Mouse (Mus musculus) embryo, embryonic 11.5 days (tissue): ENCODE data around the gene Kcnn1.

Experiments
- DNase-seq: peaks from one replicate; pipeline ENCODE4 v3.0.0-alpha.2; 2012; ENCODE audit warnings: low read depth, low spot score

Gene Kcnn1

DNA sequence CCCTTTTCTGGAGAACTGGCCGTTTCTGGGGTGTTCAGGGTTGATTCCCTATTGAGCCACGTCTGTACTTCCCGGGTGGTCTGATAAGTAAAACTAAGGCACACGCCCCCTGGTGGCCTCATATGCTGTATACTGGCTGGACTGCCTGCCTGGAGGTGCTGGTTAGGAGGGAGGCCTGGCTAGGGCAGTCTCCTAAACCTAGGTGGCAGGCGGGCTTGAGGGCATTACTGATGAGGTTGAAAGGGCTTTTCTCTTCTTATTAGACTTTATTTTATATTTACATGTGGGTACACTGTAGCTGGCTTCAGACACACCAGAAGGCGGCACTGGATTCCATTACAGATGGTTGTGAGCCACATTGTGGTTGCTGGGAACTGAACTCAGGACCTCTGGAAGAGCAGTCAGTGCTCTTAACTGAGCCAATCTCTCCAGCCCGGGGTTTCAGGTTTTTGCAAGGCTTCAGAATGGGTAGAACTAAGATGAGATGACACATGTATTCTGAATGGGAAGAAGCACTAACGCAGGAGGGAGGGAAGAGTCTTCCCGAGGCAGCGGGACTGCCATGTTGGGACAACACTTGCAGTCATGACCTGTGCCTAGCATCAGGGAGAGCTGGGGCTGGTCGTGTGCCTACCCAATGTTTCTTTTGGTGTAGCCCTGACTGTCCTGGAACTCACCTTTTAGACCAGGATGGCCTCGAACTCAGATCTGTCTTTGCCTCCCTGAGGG lies 30.8 kb upstream of the Kcnn1 start:
- no peak for DNase-seq

DNA sequence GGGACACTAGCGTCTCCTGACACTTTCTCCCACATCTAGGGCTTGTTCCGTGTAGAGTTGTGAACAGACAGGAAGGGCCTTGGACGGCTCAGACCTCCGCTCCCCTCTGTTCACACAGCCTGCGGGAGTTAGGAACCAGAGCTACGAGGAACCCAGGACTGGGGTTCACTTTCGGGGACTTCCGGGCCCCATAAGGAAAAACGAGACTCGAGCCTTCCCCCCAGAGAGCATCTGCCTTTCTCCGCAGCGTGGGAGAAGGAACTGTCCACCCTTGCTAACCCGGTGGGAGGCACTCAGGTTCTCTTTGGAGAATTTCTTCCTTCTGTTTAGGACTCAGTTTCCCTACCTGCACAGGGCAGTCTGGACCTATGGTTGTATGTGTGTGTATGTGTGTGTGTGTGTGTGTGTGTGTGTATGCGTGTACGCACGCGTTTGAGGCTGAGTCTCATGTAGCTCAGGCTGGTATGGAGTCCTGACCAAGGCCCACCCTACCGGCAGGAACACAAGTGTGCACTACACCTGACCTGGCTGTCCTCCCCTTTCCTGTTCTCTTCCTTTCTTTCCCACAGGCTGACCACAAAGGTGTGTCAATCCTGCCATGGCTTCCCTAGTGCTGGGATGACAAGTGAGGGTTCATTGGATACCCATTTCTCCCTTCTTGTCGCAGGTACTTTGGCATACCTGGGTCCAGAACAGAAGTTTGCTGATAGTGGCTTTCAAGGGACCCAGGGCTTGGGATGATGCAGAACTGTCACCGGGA lies 30.0 kb upstream of the Kcnn1 start:
- DNase-seq, result no peak

DNA sequence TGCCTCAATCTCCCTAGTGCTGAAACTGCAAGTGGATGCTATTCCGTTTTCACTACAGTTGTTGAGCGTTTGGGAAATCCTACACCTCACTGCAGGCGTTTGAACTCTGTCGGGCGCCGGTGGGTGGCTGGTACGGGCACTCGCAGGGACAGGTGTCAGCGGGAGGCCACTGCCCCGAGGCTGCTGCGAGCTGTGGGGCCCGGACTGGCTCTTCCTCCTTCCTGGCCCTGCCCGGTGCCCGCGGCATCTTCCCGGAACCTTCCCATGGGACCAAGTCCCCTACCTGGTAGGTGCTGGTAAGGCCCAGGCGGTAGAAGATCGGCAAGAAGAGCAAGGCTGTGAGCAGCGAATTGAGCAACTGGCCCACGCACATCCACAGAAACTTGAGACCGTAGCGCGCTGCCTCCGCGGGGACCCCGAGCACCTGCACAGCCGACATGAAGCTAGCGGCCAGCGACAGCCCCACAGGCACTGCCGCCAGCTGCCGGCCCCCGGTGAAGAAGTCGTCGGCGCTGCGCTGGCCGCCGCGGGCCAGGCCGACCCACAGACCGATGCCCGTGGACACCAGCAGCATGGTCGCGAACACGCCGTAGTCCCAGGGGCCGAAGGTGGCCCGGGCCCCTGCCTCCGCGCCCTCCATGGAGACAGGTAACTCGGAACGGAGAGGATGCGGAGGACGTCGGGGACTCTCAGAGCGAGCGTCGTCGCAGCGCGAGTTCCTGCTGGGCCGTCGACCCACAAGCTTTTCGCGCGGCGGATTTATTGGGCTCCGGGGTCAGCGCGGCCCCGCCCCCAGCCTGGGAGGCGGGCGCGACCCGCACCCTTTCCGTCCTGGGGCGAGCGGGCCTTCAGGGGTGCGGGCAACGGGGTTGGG lies 29.2 kb upstream of the Kcnn1 start, which contains the start of gene Slc5a5:
TSS of gene Slc5a5 (minus strand) at position 736 of the 874 bp plus-strand sequence.
- no peak for DNase-seq

DNA sequence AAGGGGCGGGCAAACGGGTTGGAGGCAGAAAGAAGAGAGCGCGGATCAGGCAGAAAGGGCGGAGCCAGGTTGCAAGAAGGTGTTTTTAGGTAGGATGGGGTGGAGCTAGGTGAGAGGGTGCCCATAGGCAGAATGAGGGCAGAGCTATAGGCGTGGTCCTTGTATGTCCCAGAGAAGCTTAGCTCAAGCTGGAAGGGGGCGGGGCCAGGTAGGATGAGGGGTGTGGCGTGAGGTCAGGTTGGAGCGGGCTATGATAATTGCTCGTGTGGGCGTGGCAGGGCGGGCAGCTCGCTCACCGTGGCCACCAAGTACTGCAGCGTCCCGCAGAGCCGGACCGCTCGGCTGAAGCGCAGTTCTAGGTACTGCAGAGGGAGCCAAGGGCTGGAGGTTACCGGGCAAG lies 28.3 kb upstream of the Kcnn1 start:
- no peak for DNase-seq

DNA sequence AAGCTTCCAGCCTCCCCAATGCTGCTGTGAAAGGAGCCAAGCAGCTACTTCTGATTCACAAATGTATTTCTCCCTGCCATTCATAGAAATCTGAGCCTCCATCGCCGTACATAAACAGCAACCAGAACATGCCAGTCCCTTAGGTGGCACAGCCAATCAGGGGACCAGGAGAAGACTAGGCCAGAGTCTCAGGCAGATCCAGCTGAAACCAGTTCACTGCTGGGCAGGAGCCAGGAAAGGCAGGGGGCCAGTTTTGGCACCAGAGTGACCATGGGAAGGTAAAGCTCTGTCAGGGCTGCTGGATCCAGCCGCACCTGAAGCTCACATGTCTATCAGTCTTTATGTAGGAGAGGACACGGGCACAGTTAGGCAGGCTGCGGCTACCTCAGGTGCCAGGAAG lies 27.6 kb upstream of the Kcnn1 start:
- no peak for DNase-seq

DNA sequence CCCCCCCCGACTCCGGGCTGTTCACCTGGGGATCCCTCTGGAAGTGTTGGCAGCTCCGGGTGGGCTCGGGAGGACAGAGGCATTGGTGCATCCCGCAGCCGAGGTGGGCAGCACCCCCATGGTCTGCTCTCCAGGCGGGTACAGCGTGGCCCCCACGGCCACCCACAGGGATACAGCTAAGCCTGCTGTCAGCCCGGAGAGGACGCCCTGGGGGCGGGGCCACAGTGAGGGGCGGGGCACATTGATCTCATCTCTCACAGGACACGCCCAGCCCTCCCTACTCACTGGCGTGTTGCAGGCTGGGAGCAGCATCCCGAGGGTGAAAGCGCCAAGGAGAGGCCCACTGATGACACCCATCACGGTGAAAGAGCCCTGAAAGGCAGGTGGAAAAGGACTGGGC lies 24.6 kb upstream of the Kcnn1 start:
- DNase-seq, result no peak

- no peak for DNase-seq
These were observed 22.6 kb upstream of the Kcnn1 start for GRCm38 (mm10) chr8:70885612-70886011.

DNA sequence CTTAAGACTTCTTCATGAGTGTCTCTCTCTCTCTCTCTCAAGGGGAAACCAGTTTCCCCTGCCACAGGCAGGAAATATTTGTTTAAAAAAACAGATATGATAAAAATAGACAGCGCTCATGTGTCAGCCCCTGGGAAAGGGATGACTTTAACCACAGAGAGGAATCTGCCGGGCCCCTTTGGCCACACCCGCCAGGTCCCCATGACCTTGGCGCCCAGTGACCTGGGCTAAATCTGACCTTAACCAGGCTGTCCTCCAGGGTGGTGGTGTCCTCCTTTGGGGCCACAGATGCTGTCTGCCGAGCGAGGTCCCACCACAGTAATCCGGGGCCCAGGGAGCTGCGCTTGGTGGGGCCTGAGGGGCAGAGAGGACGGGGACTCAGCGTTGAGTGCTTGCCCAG lies 21.6 kb upstream of the Kcnn1 start:
- DNase-seq, result no peak

- no peak for DNase-seq
These were observed 21.1 kb upstream of the Kcnn1 start for GRCm38 (mm10) chr8:70884186-70884585.

GRCm38 (mm10) chr8:70880546-70880945 lies 17.5 kb upstream of the Kcnn1 start:
- DNase-seq, result no peak

- no peak for DNase-seq
These were observed 17.1 kb upstream of the Kcnn1 start for GRCm38 (mm10) chr8:70880126-70880525.

GRCm38 (mm10) chr8:70879500-70879899 lies 16.4 kb upstream of the Kcnn1 start:
- no peak for DNase-seq

DNA sequence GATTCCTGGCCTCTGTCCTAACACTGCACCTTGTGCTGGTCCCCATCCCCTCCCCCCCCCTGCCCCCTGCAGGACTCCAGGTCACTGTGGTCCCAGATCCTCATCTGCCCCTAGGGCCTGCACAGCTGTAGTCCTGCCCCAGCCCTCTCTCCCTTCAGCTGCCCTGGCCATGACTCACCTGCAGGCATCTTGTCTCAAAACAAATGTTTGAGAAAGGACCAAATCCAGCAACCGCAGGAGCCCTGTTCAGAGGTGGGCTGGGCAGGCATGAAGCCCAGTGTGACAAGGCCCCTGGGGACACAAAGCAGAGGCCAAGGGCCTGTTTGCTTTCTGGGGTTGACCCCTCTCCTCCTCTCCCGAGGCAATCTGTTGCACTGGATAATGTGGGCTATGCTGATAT lies 15.1 kb upstream of the Kcnn1 start:
- DNase-seq, result no peak

DNA sequence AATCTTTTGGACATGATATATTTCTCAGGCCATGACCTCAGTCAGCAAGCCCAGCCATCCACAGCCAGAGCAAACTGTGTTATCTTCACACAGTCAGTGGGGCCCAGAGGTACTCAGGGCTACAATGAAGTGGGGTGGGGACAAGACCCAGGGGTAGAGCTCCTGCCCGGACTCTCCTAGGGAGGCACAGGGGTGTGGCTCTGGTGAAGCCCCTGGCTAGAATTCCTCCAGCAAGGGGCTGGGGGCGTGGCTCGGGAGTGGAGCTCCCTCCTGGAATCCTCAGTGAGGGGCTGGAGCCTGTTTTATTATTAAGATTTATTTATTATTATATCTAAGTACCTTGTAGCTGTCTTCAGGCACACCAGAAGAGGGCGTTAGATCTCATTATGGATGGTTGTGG lies 13.3 kb upstream of the Kcnn1 start:
- DNase-seq, result no peak

DNA sequence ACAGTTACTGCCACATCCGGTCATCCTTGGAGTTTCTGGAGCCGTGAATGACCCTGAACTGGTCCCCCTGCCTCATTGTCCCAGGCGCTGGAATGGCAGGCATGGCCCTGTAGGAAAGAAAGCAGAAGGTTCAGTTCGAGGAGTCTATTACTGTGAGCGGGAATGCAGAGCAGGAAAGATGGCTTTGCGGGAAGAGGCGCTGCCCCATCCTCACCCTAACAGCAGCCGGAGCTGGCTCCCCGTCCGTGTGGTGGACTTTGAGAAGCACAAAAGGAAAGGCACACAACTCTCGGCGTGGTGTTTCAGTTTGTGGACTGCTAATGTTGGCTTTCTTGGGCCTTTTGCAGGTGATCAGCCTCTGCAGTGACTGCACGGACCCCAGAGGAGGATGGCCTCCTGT lies 11.4 kb upstream of the Kcnn1 start:
- DNase-seq, result no peak

GRCm38 (mm10) chr8:70873364-70873985 lies 10.4 kb upstream of the Kcnn1 start, which contains the start of gene Ccdc124:
Gene Ccdc124 (minus strand): TSS chr8:70873935.
- DNase-seq, result peak; percentile 87

DNA sequence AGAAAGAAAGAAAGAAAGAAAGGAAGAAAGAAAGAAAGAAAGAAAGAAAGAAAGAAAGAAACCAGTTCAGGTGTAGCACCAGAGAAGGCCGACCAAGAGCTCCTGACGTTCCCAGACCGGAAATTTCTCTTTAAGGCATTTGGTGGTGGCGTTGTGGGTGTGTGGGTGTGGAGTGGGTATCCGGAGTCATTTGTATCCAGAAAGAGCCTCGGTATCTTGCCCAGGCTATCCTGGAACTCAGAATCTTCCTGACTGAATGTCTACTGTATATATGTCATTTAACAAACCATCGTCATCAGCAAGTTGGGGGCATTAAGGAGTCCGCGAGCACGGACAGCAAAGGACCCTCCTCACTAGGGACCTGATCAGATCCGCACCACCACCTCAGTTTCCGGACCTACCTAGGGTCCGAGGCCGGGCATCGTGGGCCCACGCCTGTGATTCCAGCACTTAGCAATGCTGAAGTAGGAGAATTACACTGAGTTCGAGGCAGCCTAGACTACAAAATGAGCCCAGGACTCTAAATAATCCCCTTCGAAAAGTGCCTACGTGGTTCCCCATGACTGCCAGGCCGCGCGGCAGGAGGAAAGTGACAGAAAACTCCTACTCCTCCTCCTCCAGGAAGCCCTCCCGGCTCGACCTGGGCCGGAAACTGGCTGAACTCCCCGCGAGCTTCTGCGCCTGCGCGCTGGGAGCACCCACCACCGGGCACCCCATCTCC lies 9.7 kb upstream of the Kcnn1 start:
- DNase-seq, result no peak

DNA sequence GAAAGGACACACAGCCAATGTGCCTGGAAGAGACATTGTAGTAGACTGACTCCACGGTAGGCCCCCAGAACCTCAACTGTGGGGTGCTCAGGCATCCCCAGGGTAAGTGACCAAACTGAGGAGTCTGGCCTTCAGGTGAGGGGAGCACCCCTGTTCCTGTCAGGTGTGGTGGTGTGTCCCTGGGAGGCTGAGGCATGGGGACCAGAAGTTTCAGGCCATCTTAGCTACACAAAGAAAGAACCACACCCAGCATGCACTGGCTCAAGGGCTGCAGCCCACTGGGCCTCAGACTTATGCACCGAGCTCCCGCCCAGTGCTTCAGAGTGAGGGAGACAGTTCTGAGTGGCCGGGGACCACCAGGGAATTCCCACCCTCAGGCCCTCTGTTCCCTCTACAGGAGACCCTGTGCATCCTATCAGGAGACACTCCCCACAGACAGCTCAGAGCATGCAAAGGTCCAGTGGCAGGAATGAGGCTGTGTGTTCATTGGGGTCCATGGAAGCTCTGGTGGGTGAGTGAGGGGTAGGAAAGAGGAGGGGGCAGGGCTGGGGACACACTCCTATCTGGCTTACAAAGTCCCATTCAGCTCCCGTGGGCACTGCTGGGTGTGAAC lies 8.2 kb upstream of the Kcnn1 start:
- no peak for DNase-seq

DNA sequence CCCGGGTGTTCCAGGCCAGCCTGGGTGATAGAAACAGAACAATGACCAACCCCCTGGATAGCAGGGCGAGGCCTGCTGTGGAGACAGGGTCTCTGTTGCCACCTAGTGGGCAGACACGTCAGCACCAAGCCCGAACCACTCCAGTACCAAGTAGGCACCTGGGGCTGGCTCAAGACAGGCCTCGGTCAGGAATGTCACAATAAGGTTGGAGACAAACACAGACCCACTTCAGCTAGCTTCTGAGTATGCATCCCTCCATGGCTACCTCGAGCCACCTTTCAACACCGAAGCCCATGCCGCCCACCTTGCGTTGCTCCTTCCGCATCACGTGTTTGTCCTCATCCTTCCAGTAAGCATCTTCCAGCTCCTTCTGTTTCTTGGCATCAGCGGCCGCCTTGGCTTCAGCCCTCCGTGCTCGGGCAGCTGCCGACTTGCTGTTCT lies 6.6 kb upstream of the Kcnn1 start:
- DNase-seq, result peak; percentile 62

DNA sequence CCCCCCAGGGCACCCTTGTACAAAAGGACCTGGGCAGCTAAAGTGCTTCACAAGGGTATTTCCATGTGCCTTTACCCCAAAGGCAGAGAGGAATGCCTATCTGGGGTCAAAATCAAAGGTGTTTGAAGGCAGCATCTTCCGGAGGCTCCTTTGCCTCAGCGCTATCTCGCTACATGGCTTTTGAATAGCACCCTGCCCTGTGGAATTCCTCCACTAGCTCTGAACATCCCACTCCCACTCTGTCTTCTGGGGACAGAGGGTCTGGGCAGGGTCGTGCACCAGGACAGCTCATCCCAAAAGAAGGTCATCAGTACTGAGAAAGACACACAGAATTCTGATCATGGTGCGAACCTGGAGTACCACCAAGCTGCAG lies 6.1 kb upstream of the Kcnn1 start:
- DNase-seq, result no peak
